Mouse (Mus musculus) yolk sac, embryonic 10.5 days (tissue): ENCODE measurements around the gene Gm4744.
"Not testable (repeated sequence)": the region's sequence is repeated elsewhere in the genome, so short reads cannot be mapped to it uniquely, and the experiment has no call there.

ENCODE experiments used
- DNase-seq: peaks from one replicate; pipeline ENCODE4 v3.0.0-alpha.2; 2017; ENCODE audit warnings: low spot score

Gene Gm4744

DNA sequence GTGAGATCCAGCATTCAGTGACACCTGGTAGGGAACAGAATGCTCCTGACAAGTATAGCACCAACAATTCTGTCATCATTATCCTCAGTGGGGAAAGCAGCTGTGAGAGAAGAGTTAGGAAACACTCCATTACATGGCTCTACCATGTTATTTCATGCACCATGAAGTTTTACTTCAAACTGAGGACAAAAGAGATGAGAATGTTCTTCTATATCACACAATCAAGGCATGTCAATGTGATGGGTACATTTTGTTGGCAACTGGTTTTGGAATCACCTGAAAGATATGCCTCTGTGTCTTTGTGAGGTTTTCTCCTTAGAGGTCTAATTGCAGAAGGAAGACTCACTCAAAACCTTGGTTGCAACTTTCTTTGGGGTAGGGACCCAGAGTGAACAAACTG lies at the start of gene Gm4744:
Gm4744 (minus strand) TSS at position 101 of the 400 bp plus-strand sequence.
- DNase-seq = no peak

DNA sequence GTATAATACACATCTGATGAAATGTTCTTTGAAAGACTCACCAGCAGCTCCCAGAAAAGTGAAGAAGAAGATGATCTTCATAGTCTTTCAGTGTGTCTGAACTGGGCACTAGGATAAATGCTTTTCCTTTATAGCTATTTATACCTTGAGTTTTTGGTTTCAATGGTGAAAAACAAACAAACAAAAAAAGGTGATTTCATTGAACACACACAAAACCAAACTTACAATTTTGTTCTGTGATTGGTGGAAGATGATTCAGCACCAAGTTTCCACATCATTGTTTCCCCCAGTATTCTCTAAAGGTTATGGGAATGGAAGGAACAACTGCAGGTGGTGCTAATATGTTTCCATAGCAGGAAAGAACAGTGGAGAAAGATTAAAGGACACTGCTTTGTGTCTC lies 47.7 kb upstream of the Gm4744 start, which contains the start of gene Gm2663:
Gm2663 (minus strand) TSS at position 101 of the 400 bp plus-strand sequence.
- DNase-seq = not testable (repeated sequence)

DNA sequence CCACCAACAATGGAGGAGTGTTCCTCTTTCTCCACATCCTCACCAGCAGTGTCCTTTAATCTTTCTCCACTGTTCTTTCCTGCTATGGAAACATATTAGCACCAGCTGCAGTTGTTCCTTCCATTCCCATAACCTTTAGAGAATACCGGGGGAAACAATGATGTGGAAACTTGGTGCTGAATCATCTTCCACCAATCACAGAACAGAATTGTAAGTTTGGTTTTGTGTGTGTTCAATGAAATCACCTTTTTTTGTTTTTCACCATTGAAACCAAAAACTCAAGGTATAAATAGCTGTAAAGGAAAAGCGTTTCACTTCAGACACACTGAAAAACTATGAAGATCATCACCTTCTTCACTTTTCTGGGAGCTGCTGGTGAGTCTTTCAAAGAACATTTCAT lies 12.8 kb upstream of the Gm4744 start, which contains the start of gene 1810009J06Rik:
1810009J06Rik (plus strand) TSS at position 301 of the 400 bp plus-strand sequence.
- DNase-seq = not testable (repeated sequence)

DNA sequence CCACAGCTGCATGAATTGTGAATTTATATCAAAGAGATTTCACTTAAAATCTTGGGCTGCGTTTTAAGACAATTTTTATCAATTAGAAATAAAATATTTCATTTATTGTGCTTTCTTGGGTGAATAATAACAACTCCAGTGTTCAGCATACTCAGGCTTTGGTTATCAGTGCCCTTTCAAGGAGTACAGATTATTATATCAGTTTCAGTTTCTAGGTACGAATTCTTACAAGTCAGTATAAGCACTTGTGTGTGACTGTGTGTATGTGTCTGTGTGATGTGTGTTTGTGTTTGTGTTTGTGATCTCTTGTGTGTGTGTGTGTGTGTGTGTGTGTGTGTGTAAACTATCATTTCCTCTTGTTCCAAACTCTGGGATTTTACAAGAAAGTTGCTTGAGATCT lies 2.0 kb upstream of the Gm4744 start:
- no peak for DNase-seq

DNA sequence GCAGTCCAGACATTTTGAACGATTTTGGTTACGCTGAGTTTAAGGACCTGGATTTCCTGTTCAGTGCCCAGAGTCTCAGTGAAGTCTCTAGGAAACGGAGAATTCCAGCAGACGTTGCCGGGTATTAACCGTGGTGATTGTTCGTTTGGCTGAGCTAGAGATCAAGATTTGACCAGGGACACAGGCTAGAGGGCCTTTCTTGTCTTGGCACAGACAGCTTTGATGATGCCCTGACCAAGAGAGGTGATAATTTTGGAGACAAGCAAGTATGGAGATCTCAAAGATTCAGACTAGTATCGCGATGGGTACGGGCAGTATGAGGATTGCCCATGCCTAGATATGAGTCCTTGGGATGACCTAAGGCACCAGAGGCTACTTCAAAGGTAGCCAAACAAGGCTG lies 11.2 kb downstream of the Gm4744 start, which contains the start of gene 1700074P13Rik:
1700074P13Rik (minus strand) TSS at position 101 of the 400 bp plus-strand sequence.
- no peak for DNase-seq

DNA sequence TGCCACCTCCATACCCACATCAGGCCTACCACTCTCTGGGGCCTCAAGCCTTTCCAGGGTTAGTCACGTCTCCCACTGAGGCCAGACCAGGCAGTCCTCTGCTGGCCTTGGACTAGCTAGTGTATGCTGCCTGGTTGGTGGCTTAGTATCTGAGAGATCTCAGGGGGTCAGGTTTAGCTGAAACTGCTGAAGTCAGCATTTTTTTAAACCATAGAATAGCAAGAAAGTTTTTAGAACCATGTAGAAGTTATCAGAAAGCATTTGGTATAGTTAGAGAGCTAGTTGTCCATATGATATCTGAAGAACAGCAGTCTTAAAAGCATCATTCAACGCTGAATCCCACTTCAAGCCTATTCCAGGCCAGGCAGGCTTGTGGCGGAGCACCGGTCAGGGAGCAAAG lies 31.7 kb downstream of the Gm4744 start:
- DNase-seq = no peak

DNA sequence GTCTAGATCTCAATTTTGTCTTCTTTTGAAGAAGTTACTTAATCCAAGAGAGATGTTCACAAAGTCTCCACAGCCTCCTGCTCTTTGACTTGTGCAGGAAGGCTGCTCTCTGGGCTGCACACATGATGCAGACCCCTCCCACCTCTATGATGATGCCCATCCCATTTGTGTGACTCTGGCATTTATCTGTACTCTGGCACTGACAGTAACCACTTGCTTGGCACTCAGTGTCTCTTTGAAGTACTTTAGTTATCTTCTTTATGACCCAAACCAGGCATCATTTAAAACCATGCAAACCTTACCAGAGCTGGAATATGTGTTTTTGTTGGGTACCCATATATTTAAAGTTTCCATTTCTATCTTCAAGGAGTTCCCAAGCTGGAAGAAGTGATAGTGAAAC lies 51.4 kb downstream of the Gm4744 start, which contains the start of gene Prss58:
Prss58 (minus strand) TSS at position 101 of the 400 bp plus-strand sequence.
- DNase-seq = no peak
